Mouse (Mus musculus) right cerebral cortex, postnatal 14 days (tissue): ENCODE data around the gene Cwh43.

ENCODE experiments used
- DNase-seq: peaks from one replicate; pipeline ENCODE4 v3.0.0; 2022

Gene Cwh43

GRCm38 (mm10) chr5:73405981-73406722 lies at the start of gene Cwh43:
Gene Cwh43, plus strand, starts transcription at chr5:73406075.
- DNase-seq = peak; percentile 47

GRCm38 (mm10) chr5:73359134-73359751 lies 46.6 kb upstream of the Cwh43 start:
- DNase-seq = no peak

GRCm38 (mm10) chr5:73359752-73360141 lies 46.1 kb upstream of the Cwh43 start:
- DNase-seq = peak; percentile 39

GRCm38 (mm10) chr5:73360240-73360639 lies 45.6 kb upstream of the Cwh43 start:
- DNase-seq = no peak

- DNase-seq = no peak
Measured at GRCm38 (mm10) chr5:73362338-73362737, 43.5 kb upstream of the Cwh43 start.

GRCm38 (mm10) chr5:73362791-73363190 lies 43.1 kb upstream of the Cwh43 start:
- DNase-seq = no peak

- DNase-seq = no peak
Measured at GRCm38 (mm10) chr5:73364107-73364864, 41.6 kb upstream of the Cwh43 start.

GRCm38 (mm10) chr5:73367906-73368305 lies 38.0 kb upstream of the Cwh43 start:
- no peak for DNase-seq

- no peak for DNase-seq
Measured at GRCm38 (mm10) chr5:73368845-73369447, 36.9 kb upstream of the Cwh43 start.

- no peak for DNase-seq
Measured at GRCm38 (mm10) chr5:73369731-73370130, 36.1 kb upstream of the Cwh43 start.

GRCm38 (mm10) chr5:73372601-73373000 lies 33.3 kb upstream of the Cwh43 start:
- no peak for DNase-seq

- DNase-seq = no peak
Measured at GRCm38 (mm10) chr5:73373184-73373583, 32.7 kb upstream of the Cwh43 start.

- no peak for DNase-seq
Measured at GRCm38 (mm10) chr5:73376041-73376440, 29.8 kb upstream of the Cwh43 start.

GRCm38 (mm10) chr5:73376491-73376890 lies 29.4 kb upstream of the Cwh43 start:
- DNase-seq = no peak

- peak; percentile 95 for DNase-seq
Measured at GRCm38 (mm10) chr5:73379908-73380307, 26.0 kb upstream of the Cwh43 start.

GRCm38 (mm10) chr5:73380829-73381228 lies 25.0 kb upstream of the Cwh43 start:
- no peak for DNase-seq

- DNase-seq = no peak
Measured at GRCm38 (mm10) chr5:73381510-73381909, 24.4 kb upstream of the Cwh43 start.

GRCm38 (mm10) chr5:73381976-73382540 lies 23.8 kb upstream of the Cwh43 start:
- DNase-seq = no peak

GRCm38 (mm10) chr5:73382737-73383646 lies 22.9 kb upstream of the Cwh43 start:
- peak; percentile 75 for DNase-seq

- DNase-seq = no peak
Measured at GRCm38 (mm10) chr5:73383647-73383970, 22.3 kb upstream of the Cwh43 start.

- DNase-seq = no peak
Measured at GRCm38 (mm10) chr5:73393041-73393440, 12.8 kb upstream of the Cwh43 start.
